Mouse (Mus musculus) regulatory T cell (primary cell): Measurements from ENCODE around the gene Klf11.

ENCODE experiments used
- in situ Hi-C: fragments of 300-600 bp; cut with MboI, MseI; formaldehyde crosslinking; loops from one replicate; pipeline ENCODE4 v1.15.1; 2025; ENCODE audit warnings: high pct_unique_total_duplicates

Gene Klf11

DNA sequence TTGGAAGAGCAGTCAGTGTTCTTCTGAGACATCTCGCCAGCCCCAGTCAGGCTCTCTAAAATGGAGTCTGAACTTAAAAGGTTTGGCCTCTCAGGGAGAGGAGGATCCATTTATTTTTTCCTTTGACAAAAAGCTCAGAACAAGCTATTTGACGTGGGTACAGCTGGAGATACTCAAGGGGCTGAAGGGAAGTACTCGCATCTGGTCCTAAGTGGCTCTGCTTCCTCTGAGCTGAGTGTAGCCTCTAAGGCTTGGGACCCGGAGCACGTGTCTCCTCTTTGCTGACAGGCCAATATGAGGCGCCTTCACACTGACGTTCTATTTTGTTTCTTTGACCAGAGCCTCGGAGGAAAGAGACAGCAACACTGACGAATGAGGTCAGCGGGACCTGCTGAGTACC, 48.5 kb downstream of the Klf11 start:
- in situ Hi-C loops = loop anchor here (10.0 kb wide), 1 partner anchor 215 kb away; no protein-coding TSS in a partner anchor

DNA sequence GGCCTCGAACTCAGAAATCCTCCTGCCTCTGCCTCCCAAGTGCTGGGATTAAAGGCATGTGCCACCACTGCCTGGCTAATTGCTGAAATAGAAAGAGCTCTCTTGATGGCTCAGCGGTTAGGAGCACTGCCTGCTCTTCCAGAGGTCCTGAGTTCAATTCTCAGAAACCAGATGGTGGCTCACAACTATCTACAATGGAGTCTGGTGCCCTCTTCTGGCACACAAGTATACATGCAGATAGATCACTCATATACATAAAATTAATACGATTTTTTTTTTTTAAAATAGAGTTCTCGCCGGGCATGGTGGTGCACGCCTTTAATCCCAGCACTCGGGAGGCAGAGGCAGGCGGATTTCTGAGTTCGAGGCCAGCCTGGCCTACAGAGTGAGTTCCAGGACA, 50.5 kb downstream of the Klf11 start:
- in situ Hi-C loops = loop anchor here (5.0 kb wide), 1 partner anchor 99 kb away; no protein-coding TSS in a partner anchor

DNA sequence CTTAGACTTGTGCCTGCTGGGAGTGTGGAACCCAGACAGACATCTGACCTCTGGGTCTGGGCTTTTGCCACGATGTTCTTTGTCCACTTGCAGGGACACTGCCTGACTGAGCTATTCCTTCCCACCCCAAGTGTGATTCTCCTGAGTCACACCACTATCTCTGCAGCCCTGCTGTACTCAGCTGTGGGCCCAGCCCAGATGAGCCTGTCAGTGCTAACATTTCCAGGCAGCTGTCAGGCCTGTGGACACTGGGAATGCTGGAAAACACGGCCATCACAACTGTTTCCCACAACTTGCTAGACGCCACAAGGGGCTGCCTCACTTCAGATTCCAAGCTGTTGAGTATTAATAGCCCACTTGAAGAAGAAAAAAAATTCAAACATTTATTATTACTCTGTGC, 51.9 kb downstream of the Klf11 start:
- in situ Hi-C loops = loop anchor here (5.0 kb wide), 1 partner anchor 101 kb away; no protein-coding TSS in a partner anchor

DNA sequence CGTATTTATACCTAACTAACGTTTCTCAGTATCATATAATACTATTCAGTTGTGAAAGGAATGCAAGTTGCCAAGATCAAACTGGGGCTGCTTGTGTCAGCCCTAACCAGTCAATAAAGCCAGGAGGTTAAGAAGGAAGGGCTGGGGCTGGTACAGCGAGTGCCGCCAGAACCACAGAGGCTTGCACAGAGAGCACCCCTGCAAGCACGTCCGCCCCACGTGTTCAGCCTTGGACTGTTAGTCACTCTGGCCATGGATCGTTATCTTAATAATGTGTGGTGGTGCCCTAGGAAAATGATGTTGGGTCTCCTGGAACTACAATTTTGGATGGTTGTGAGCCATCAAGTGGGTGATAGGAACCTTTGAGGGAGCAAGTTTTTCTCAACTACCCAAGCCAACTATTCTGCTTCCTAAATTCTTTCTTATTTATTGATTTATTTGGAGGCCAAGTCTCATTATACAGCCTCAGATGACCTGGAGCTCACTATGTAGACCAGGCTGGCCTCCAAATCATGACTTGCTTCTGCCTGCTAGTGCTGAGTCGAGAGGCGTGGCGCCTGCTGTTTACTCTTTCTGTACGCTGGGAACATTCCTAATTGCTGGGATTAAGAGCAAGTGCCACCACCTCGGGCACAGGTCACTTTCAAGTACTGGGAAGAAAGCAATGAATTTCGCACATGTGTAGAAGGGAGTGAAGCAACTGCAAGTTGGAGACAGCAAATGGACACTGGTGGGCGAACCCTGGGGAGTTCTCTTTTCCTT, 54.6 kb downstream of the Klf11 start:
- in situ Hi-C loops = no loop called here

DNA sequence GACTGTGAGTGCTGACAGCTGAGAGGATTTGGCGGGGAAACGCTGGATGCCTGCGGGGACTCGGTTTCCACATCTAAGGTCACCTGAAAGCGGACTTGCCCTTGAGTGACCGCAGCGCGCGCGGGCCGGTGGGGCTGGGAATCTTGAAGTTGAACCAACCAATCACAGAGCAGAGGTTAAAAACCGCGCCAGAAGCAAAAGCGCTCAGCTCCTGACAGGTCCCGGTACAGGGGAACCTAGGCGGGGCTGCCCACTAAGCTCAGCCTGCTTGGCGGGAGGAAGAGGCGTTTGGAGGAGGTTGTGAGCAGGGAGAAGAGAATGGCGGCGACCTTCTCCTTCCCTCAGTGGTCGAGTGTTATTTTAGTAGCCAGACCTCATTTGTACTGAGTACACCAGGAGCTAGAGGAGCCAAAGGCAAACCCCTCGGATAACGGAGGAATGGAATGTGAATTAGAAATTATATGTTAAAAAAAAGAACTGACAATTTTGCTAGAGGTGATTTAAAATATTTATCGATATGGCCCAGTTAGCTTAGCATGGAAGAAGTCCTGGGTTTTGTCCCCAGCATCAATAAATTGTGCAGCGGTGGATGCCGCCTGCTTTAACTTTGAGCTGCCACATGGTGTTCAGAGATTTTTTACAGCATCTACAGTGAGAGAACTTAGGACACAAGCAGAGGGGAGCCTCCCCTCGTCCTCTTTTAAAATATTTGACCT, 55.8 kb downstream of the Klf11 start:
- in situ Hi-C loops = no loop called here

DNA sequence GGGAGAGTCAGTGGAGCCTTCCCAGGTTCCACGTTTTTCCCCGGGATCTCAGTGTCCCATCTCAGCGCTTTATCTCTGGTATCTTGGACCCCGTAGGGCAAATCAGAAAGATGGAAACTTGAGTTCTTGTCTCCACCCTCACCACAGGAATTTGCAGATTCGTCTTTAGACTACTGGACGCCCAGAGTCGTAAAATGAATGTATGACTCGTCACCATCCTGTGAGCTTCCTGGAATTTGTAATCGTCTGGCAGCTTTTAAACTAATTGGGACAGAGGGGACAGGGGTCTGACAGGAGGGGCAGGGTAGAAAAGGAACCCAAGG, 56.4 kb downstream of the Klf11 start:
- in situ Hi-C loops = no loop called here

DNA sequence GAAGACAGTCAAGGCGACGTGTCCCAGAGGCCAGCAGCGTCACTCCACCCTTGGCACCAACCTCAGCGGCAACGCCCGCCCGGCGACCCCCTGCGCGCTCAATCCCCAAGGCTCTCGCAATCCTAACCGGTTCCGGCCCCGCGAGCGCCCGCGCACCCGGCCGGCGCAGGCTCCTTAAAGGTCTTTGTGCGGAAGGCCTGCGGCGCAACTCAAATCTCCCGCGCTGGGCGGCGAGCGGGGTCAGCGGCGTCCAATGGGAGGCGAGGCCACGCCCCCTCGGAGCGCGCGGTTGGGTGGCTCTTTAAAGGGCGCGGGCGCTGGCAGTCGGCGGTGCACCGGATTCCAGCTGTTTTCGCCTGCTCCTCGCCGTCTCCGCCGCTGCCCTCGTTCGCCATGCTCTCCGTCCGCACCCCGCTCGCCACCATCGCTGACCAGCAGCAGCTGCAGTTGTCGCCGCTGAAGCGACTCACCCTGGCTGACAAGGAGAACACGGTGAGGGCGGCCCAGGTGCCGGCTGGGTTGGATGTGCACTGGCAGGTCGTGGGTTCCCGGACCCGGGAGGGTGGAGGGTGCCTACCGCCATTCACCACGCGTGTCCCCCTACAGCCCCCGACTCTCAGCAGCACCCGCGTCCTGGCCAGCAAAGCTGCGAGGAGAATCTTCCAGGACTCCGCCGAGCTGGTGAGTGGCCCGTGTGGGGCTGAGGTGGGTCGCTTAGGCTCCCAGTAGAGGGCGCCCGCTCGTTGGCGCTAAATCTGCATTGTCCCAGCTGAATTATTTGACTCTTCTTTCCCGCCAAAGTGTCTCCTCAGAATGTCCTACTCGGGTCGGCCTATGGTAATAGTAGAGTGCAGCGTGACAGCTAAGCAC, 57.1 kb downstream of the Klf11 start, which contains the start of gene Rrm2:
Gene Rrm2 (plus strand): TSS at position 288 of the 870 bp plus-strand sequence.
- in situ Hi-C loops = no loop called here

DNA sequence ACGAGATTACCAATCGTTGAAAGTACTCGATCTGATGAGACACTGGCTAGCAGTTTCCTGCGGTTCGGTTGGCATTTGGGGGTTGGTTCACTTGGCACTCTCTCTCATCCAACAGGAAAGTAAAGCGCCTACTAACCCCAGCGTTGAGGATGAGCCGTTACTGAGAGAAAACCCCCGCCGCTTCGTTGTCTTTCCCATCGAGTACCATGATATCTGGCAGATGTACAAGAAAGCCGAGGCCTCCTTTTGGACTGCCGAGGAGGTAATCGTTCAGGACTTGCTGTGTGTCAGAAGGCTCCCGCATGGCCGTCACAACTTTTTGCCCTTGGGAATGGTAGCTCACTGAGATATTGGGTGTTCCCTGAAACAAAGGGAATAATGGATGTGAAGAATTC, 57.7 kb downstream of the Klf11 start:
- in situ Hi-C loops = no loop called here

DNA sequence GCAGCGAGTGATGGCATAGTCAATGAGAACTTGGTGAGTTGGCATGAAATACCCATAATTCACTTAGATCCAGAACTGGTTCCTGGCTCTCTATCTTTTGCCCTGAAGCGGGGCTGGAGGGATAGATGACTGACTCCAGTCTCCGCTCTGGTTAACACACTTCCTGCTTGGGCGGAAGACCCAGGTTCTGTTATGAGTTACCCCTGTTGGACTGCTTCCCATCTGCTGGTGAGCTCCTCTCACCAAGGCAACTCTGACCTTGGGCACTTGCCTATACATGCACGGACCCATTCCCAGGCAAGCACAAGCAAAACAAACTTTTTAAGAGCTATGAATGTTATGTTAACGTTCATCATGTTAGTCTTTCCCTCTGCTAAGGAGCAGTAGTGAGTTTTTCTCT, 58.3 kb downstream of the Klf11 start:
- in situ Hi-C loops = no loop called here

DNA sequence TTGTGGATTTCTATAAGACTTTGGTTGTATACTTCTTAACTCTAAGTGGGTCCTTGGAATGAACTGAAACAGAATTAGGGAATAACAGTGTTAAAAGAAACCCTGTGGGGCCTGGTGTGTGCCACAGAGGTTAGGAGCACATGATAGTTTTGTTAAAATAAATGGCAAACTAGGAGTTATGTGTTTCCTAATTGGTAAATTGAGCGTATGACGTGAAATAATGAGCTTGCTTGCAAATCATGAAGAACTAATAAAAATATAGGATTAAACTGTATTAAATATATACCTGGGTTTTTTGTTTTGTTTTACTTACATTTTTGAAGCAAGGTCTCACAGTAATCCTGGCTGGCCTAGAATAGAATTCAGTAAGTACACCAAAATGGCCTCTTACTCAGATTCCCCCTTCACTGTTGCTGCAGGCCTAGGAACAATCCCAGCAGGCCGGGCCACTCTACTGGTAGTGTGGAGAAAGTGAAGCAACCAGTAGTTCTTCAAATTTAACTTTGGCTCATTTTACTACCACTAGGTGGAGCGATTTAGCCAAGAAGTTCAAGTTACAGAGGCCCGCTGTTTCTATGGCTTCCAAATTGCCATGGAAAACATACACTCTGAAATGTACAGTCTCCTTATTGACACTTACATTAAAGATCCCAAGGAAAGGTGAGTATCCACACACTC, 58.9 kb downstream of the Klf11 start:
- in situ Hi-C loops = no loop called here

DNA sequence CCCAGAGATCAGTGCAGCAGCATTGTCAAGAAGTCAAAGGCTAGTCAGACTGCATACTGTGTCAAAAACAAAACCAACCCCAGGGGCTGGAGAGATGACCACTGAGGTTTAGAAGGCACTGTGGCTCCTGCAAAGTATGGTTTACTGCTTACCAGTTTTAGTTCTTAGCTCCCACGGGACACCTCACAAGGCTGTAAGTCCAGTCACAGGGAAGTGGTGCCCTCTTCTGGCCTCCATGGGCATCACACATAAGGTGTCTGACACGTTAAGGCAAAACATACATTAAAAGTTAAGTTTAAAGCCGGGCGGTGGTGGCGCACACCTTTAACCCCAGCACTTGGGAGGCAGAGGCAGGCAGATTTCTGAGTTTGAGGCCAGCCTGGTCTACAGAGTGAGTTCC, 59.6 kb downstream of the Klf11 start:
- in situ Hi-C loops = no loop called here
